Mouse (Mus musculus): ENCODE data around the gene Olfr694. TPM values are rescaled to one million over a fixed set of nuclear protein-coding genes. Genes with fewer than 3 reads are reported as not detected.

The Olfr694 gene
- polyA plus RNA-seq, 1 experiment from 2014 or later = not detected

GRCm38 (mm10) chr7:106649774-106650173, 41.8 kb downstream of the Olfr694 start:
- Histone ChIP-seq H3K27me3 (replicated peaks) (no peaks in the 10 kb centered on the region), H3K36me3 (no peaks in the 10 kb centered on the region), H3K4me3 (replicated peaks) (no peak overlapping the region), H3K27ac (replicated peaks) (no peak overlapping the region), H3K4me2 (no peak overlapping the region), H3K4me1 (no peaks in the 10 kb centered on the region), H3K9ac (replicated peaks) (no peak overlapping the region), H3K9me3 (replicated peaks) (no peaks in the 10 kb centered on the region)
- no peak for ATAC-seq (ENCODE audit: low FRiP score)
- 70% methylated on average over 1 of the region's 1 CpGs for WGBS

DNA sequence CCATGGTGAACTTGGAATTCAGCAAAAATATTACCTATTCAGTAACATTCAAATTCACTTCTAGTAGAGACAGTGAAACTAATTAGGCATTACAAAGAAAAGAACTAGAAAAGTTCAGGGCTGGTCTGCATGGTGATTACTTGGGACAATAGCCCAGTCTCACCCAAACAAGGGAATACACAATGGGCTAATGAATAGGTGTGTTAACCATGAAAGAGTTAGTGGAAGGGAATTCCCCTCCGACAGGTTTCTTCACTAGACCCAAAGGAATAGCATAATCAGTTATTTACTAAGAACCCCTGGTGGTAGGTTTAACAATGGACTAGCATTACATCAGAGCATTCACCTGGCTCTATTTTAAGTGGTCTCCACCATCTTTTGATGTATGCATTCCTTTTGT, 46.4 kb downstream of the Olfr694 start:
- Histone ChIP-seq H3K27me3 (replicated peaks) (no peaks in the 10 kb centered on the region), H3K4me3 (replicated peaks) (no peak overlapping the region), H3K9ac (replicated peaks) (no peak overlapping the region), H3K36me3 (no peaks in the 10 kb centered on the region), H3K4me1 (no peaks in the 10 kb centered on the region), H3K9me3 (replicated peaks) (no peaks in the 10 kb centered on the region), H3K4me2 (no peak overlapping the region), H3K27ac (replicated peaks) (no peak overlapping the region)
- ATAC-seq (ENCODE audit: low FRiP score) = no peak
- WGBS = 46% methylated on average over 1 of the region's 1 CpGs

DNA sequence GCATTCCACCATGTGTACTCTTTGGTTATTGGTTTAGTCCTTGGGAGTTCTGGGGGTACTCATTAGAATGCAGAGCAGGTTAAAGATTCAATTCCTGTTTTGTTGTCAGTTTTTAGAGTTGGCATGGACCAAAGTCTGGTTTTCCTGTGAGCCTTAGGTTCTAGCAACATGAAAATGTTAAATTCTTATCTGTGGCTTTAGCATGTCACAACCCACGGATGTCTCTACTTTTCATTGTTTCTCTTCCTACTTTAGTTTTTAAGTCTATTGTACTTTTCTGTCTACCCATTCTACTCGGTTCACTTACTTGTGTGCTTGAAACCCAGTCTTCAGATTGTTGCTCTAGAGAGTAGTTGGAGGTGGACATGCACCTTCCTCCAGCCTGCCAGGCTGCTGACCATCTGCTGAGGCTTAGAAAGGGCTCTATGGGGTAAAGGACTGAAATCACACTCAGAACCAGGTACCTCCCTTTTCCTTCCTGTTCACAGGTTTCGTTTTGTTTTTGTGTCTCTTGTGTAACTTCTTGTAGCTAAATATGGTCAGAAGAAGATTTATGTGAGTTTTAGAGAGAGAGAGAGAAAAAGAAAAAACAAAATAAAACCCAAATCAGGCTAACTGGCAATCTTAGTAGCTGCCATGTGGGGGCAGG, 47.3 kb downstream of the Olfr694 start:
- Histone ChIP-seq H3K4me3 (replicated peaks) (no peak overlapping the region), H3K4me2 (no peak overlapping the region), H3K27me3 (replicated peaks) (no peaks in the 10 kb centered on the region), H3K9ac (replicated peaks) (no peak overlapping the region), H3K9me3 (replicated peaks) (no peaks in the 10 kb centered on the region), H3K4me1 (no peaks in the 10 kb centered on the region), H3K36me3 (no peaks in the 10 kb centered on the region), H3K27ac (replicated peaks) (no peak overlapping the region)
- 80% methylated on average over 3 of the region's 3 CpGs for WGBS
- ATAC-seq (ENCODE audit: low FRiP score) = no peak

DNA sequence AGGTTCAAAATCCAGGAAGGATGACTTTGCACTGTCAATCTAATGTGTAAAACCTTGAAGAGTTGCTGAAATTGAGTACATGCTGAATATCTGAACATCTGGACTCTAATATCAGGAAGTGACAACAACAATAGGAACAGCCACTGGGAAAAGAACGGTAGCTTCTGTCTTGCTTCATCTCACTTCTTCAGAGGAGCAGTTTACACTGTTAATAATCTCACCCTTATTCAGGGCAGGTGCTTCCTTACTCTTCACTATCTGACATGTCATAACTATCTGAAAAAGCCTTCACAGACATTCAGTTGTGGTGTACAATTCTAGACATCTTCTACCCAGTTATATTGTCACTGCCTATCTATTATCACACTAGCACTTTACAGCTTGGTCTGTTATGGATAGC, 50.8 kb downstream of the Olfr694 start:
- Histone ChIP-seq H3K9ac (replicated peaks) (no peak overlapping the region), H3K9me3 (replicated peaks) (no peaks in the 10 kb centered on the region), H3K27ac (replicated peaks) (no peak overlapping the region), H3K4me2 (no peak overlapping the region), H3K4me3 (replicated peaks) (no peak overlapping the region), H3K36me3 (no peaks in the 10 kb centered on the region), H3K4me1 (no peaks in the 10 kb centered on the region), H3K27me3 (replicated peaks) (no peaks in the 10 kb centered on the region)
- ATAC-seq (ENCODE audit: low FRiP score) = no peak
- WGBS = 86% methylated on average over 1 of the region's 1 CpGs

DNA sequence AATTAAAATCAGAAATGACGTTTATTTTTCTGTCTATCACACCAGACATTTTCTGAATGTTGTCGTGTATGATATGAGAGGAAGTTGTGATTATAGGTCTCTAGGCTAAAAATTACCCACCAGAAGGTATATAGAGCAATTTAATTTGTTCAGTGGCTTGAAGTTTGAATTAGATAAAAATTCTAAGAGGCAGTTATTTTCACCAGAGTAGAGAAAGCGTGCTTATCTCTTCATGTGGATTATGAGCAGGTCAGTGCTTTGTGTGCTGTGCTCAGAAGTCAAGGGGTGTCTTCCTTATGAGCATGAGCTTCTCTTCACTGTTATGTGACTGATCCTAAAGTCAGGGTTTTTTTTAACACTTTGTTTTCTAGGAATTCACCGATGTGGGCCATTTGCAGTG, 56.1 kb downstream of the Olfr694 start:
- no peak overlapping the region for H3K9ac ChIP-seq (replicated peaks)
- no peak overlapping the region for H3K27ac ChIP-seq (replicated peaks)
- no peaks in the 10 kb centered on the region for H3K4me1 ChIP-seq
- ATAC-seq (ENCODE audit: low FRiP score) = no peak
- WGBS = 88% methylated on average over 4 of the region's 4 CpGs
- H3K27me3 ChIP-seq (replicated peaks) = no peaks in the 10 kb centered on the region
- H3K36me3 ChIP-seq = no peaks in the 10 kb centered on the region
- no peaks in the 10 kb centered on the region for H3K9me3 ChIP-seq (replicated peaks)
- H3K4me3 ChIP-seq (replicated peaks) = no peak overlapping the region
- no peak overlapping the region for H3K4me2 ChIP-seq

Other genes starting within 250 kb of the Olfr694 start
- not detected in 2 replicates for gene Olfr693, start 11.2 kb downstream of the Olfr694 start, polyA plus RNA-seq (2015; fragmentation: Nextera tagmentation; extraction: Ambion mirVana)
- gene Olfr695, start 24.6 kb upstream of the Olfr694 start, polyA plus RNA-seq (2015; fragmentation: Nextera tagmentation; extraction: Ambion mirVana) = not detected in 2 replicates
- gene Olfr697, start 50.6 kb upstream of the Olfr694 start, polyA plus RNA-seq (2015; fragmentation: Nextera tagmentation; extraction: Ambion mirVana) = not detected in 2 replicates
- gene Olfr698, start 63.6 kb upstream of the Olfr694 start, polyA plus RNA-seq (2015; fragmentation: Nextera tagmentation; extraction: Ambion mirVana) = not detected in 2 replicates
- not detected in 2 replicates for gene Olfr699, start 101.4 kb upstream of the Olfr694 start, polyA plus RNA-seq (2015; fragmentation: Nextera tagmentation; extraction: Ambion mirVana)
- 0.22 TPM in 1 of 2 replicates, not detected in the other for gene Olfr700, start 117.0 kb upstream of the Olfr694 start, polyA plus RNA-seq (2015; fragmentation: Nextera tagmentation; extraction: Ambion mirVana)
- not detected in 2 replicates for gene Olfr701, start 122.3 kb upstream of the Olfr694 start, polyA plus RNA-seq (2015; fragmentation: Nextera tagmentation; extraction: Ambion mirVana)
- gene Olfr702, start 142.1 kb upstream of the Olfr694 start, polyA plus RNA-seq (2015; fragmentation: Nextera tagmentation; extraction: Ambion mirVana) = not detected in 2 replicates
- gene Olfr703, start 151.5 kb upstream of the Olfr694 start, polyA plus RNA-seq (2015; fragmentation: Nextera tagmentation; extraction: Ambion mirVana) = not detected in 2 replicates
- gene Olfr704, start 171.4 kb upstream of the Olfr694 start, polyA plus RNA-seq (2015; fragmentation: Nextera tagmentation; extraction: Ambion mirVana) = not detected in 2 replicates
- gene Olfr705, start 185.1 kb upstream of the Olfr694 start, polyA plus RNA-seq (2015; fragmentation: Nextera tagmentation; extraction: Ambion mirVana) = not detected in 2 replicates
- not detected in 2 replicates for gene Olfr706, start 196.3 kb upstream of the Olfr694 start, polyA plus RNA-seq (2015; fragmentation: Nextera tagmentation; extraction: Ambion mirVana)
- gene Olfr707, start 209.4 kb upstream of the Olfr694 start, polyA plus RNA-seq (2015; fragmentation: Nextera tagmentation; extraction: Ambion mirVana) = not detected in 2 replicates
- not detected in 2 replicates for gene Olfr1532-ps1, start 216.2 kb upstream of the Olfr694 start, polyA plus RNA-seq (2015; fragmentation: Nextera tagmentation; extraction: Ambion mirVana)
- not detected in 2 replicates for gene Olfr709-ps1, start 240.4 kb upstream of the Olfr694 start, polyA plus RNA-seq (2015; fragmentation: Nextera tagmentation; extraction: Ambion mirVana)

Data from neural tube, embryonic 15.5 days (tissue).